11 mouse cellular contexts compared by ENCODE assay signal in the genomic region with DNA sequence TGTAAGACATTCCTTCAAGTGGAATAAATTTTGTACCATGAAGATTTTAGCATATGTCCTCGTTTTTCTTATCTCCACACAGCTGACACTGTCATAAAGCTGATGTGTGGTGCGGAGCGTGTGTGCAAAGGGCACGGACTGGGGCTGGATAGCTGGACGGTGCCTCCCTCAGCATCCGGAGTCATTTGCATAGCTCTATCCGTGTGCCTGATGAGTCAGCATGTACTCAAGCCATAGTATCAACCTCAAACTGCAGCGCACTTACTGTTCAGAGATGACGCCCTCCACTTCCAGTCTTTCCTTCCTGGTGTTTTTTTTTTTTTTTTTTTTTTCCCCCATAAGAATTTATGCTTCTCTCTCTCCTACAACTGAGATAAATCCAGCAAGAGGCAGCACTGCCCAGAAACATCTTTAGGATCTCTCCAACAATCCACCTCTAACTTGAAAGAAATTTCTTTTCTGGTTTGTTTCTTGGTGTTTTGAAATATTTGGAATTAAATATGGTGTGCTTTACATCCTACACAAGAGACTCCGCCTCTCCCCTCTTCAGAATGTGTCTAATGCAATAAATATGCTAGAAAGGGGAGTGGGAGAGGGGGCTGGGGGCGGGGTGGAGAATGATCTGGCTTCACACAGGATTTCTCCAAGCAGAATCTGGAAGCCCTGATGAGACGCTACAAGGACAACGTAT. TPM values are rescaled to one million over a fixed set of nuclear protein-coding genes. Genes with fewer than 3 reads are reported as not detected.
DNase-seq lines count a peak whose midpoint lies in the region; ATAC-seq and TF ChIP-seq lines count a peak whose summit lies in the region.
"Had no signal": no experiment of that assay in that cellular context is flagged by ENCODE, and none has a peak within 500 bp of the region (broad histone marks: within the 10 kb centered on the region; RNA-seq: fewer than 3 reads in every experiment).

No protein-coding gene starts in this region.

- no peaks in the 10 kb centered on the region for H3K79me2 ChIP-seq in MEL (ENCODE audit: control insufficient read depth, insufficient read depth, low read length, poor library complexity)

- no peak overlapping the region for H3K4me3 ChIP-seq in heart, postnatal 0 days (ENCODE audit: low read depth, low read length)
- no peak overlapping the region for H3K4me3 ChIP-seq in MEL (ENCODE audit: control insufficient read depth in 1 of 2, insufficient read depth in 1 of 2, low read depth in 2 of 2, low read length in 2 of 2)

- H3K36me3 ChIP-seq in heart, postnatal 0 days (replicated peaks; ENCODE audit: control insufficient read depth, insufficient read depth, low read length) = no peaks in the 10 kb centered on the region
- H3K36me3 ChIP-seq in MEL (ENCODE audit: control insufficient read depth in 1 of 2, insufficient read depth in 2 of 2, low read length in 2 of 2) = no peaks in the 10 kb centered on the region

- no peak for TF ChIP-seq EP300 in heart, postnatal 0 days (IDR thresholded peaks at IDR 0.05; ENCODE audit: low read depth)
- no peak for TF ChIP-seq EP300 in MEL (IDR thresholded peaks at IDR 0.05; ENCODE audit: low read depth in 1 of 2, low read length in 2 of 2)

- H3K27ac ChIP-seq in heart, postnatal 0 days (ENCODE audit: low read depth) = no peak overlapping the region
- H3K27ac ChIP-seq in MEL (ENCODE audit: control insufficient read depth, low read depth, low read length) = no peak overlapping the region

- 0 out of 2 replicates have a peak overlapping the region, but pooled peaks have one; percentile 9 for H3K4me2 ChIP-seq in heart, postnatal 0 days (ENCODE audit: low read depth, low read length)

- H3K4me1 ChIP-seq in heart, postnatal 0 days (ENCODE audit: control insufficient read depth, insufficient read depth) = peaks cover 8% of the 10 kb centered on the region
- H3K4me1 ChIP-seq in MEL (ENCODE audit: control insufficient read depth in 1 of 2, insufficient read depth in 2 of 2, low read length in 2 of 2) = no peaks in the 10 kb centered on the region

- WGBS in heart, postnatal 0 days = 24% methylated on average over 13 of the region's 13 CpGs

- H3K9me3 ChIP-seq in heart, postnatal 0 days (replicated peaks; ENCODE audit: control insufficient read depth, low read length) = no peaks in the 10 kb centered on the region
- H3K9me3 ChIP-seq in MEL (replicated peaks; ENCODE audit: insufficient read depth, low read length) = no peaks in the 10 kb centered on the region

- ATAC-seq in heart, postnatal 0 days (ENCODE audit: insufficient read depth, low read depth) = peak; percentile 67
- peak; percentile 63 for ATAC-seq in granulocyte monocyte progenitor cell, adult 5-6 weeks (replicated peaks; ENCODE audit: poor library complexity, severe bottlenecking)

- intact Hi-C loops in heart, postnatal 14 days (cut with DNase I) = no loop called here

- TF ChIP-seq CTCF in heart, postnatal 0 days (IDR thresholded peaks at IDR 0.05; ENCODE audit: low read depth) = no peak
- TF ChIP-seq CTCF in MEL (IDR thresholded peaks at IDR 0.05 in 2 of 3, conservative IDR thresholded peaks at IDR 0.05 in 1 of 3; ENCODE audit: control insufficient read depth in 1 of 3, insufficient read depth in 1 of 3, low read depth in 2 of 3, low read length in 3 of 3, poor library complexity in 1 of 3, severe bottlenecking in 1 of 3) = no peak

- no peak overlapping the region for H3K9ac ChIP-seq in heart, postnatal 0 days (replicated peaks; ENCODE audit: low read depth, low read length)
- no peak overlapping the region for H3K9ac ChIP-seq in MEL (ENCODE audit: control insufficient read depth, low read depth, low read length, poor library complexity, severe bottlenecking)

- H3K27me3 ChIP-seq in heart, postnatal 0 days (ENCODE audit: control insufficient read depth, insufficient read depth, low read length) = no peaks in the 10 kb centered on the region
- H3K27me3 ChIP-seq in MEL (ENCODE audit: control insufficient read depth in 1 of 2, insufficient read depth in 2 of 2, low read length in 2 of 2) = peaks cover 16 to 23% of the 10 kb centered on the region in 2 experiments

- TF ChIP-seq RAD21 in MEL (IDR thresholded peaks at IDR 0.05; ENCODE audit: low read depth, low read length) = no peak

- no peak for TF ChIP-seq POLR2A in MEL (IDR thresholded peaks at IDR 0.05; ENCODE audit: control insufficient read depth in 1 of 2, insufficient read depth in 1 of 2, low read depth in 1 of 2, low read length in 2 of 2, poor library complexity in 1 of 2)

- DNase-seq in heart, postnatal 0 days (ENCODE audit: low spot score) = peak; percentile 65
- DNase-seq in heart, postnatal 14 days = no peak
- peak; percentile 29 for DNase-seq in MEL (ENCODE audit: low read depth, low spot score)
- peak; percentile 50 for DNase-seq in mesoderm, embryonic 11.5 days (ENCODE audit: low read depth, low spot score)
- DNase-seq in layer of hippocampus, adult 8-10 months (ENCODE audit: low spot score in 2 of 2) = no peak
- DNase-seq in frontal cortex, postnatal 14 days (ENCODE audit: low spot score in 2 of 2) = no peak
- DNase-seq in right cerebral cortex, postnatal 14 days = no peak
- DNase-seq: left cerebral cortex, postnatal 4 days had no signal

TF ChIP-seq in MEL, 35 proteins besides CTCF, POLR2A, EP300 and RAD21:
- TF ChIP-seq MYB (IDR thresholded peaks at IDR 0.05; ENCODE audit: low read depth, low read length) (no peak), ZNF384 (IDR thresholded peaks at IDR 0.05; ENCODE audit: low read depth, low read length) (peak; percentile 52; the same call in 1 of the 2 replicates), POLR2AphosphoS2 (IDR thresholded peaks at IDR 0.05; ENCODE audit: low read length) (no peak), MAX (IDR thresholded peaks at IDR 0.05; ENCODE audit: low read length) (no peak), BHLHE40 (IDR thresholded peaks at IDR 0.05; ENCODE audit: borderline replicate concordance, low read depth, low read length) (no peak)
TF ChIP-seq in MEL: peak in this region for 1.

RNA-seq across cellular contexts. Expression of gene Blmh, which starts 7.9 kb away (rescaled TPM):
- 40.2 and 92.9 TPM in 2 replicates for total RNA-seq in heart, postnatal 0 days (2014; rRNA removed; ENCODE audit: low replicate concordance)
- 63.1 and 63.7 TPM in 2 replicates for polyA plus RNA-seq in heart, postnatal 0 days (2015; fragmentation: Nextera tagmentation; extraction: Ambion mirVana)
- total RNA-seq in heart, postnatal 14 days (2021) = 10 to 100 TPM; 46.0 to 47.1 TPM
- 111 and 144 TPM in 2 replicates for total RNA-seq in MEL (2012; rRNA removed)
- polyA plus RNA-seq in MEL (2012; ENCODE audit: insufficient read depth in 1 of 2, insufficient read length in 2 of 2, low read depth in 1 of 2, low replicate concordance in 2 of 2, missing spikeins in 1 of 2) = 100 to 1,000 TPM in 1 of 2 experiments, not detected in 1; 116 TPM
- total RNA-seq in granulocyte monocyte progenitor cell, adult 5-6 weeks (2014; fragmentation: Nextera tagmentation) = 83.3 and 85.8 TPM in 2 replicates
- 226 and 238 TPM in 2 replicates for total RNA-seq in granulocyte monocyte progenitor cell, adult 5-6 weeks (2017)
- total RNA-seq in layer of hippocampus, adult 8-10 months (2022) = 10 to 100 TPM; 56.1 to 62.0 (median 59.3) TPM

RNA-seq across cellular contexts. Expression of gene Tmigd1, which starts 14.7 kb away (rescaled TPM):
- total RNA-seq in heart, postnatal 0 days (2014; rRNA removed; ENCODE audit: low replicate concordance) = not detected in 2 replicates
- 0.41 and 0.56 TPM in 2 replicates for polyA plus RNA-seq in heart, postnatal 0 days (2015; fragmentation: Nextera tagmentation; extraction: Ambion mirVana)
- total RNA-seq in heart, postnatal 14 days (2021) = under 1 TPM; 0.80 to 0.84 TPM
- total RNA-seq in MEL (2012; rRNA removed) = not detected in 2 replicates
- polyA plus RNA-seq in MEL (2012; ENCODE audit: insufficient read depth in 1 of 2, insufficient read length in 2 of 2, low read depth in 1 of 2, low replicate concordance in 2 of 2, missing spikeins in 1 of 2) = not detected
- total RNA-seq in granulocyte monocyte progenitor cell, adult 5-6 weeks (2014; fragmentation: Nextera tagmentation) = not detected in 2 replicates
- not detected in 2 replicates for total RNA-seq in granulocyte monocyte progenitor cell, adult 5-6 weeks (2017)
- not detected for total RNA-seq in layer of hippocampus, adult 8-10 months (2022)
- total RNA-seq: left cerebral cortex, postnatal 4 days had no signal
- polyA plus RNA-seq: brain, embryonic 14.5 days; testis, adult 2 months had no signal

Comparison
In these comparisons a context has a peak if more than half of its experiments do, and no peak if none do; other contexts are left out.
1. DNase-seq: peak in heart, postnatal 0 days (single experiment), MEL (single experiment) and mesoderm, embryonic 11.5 days (single experiment); none in heart, postnatal 14 days (0 of 2), layer of hippocampus, adult 8-10 months (0 of 2), frontal cortex, postnatal 14 days (0 of 2) and right cerebral cortex, postnatal 14 days (single experiment).